Mouse (Mus musculus) liver, embryonic 16.5 days (tissue): ENCODE results near the gene Matk. TPM values are rescaled to one million over a fixed set of nuclear protein-coding genes. Genes with fewer than 3 reads are reported as not detected.

Experiments
- ATAC-seq: fragments of 200-750 bp; cut with Nextera tagmentation; 2 replicates; pipeline ENCODE4 v1.8.0; 2017; ENCODE audit warnings: low read depth, mild to moderate bottlenecking, moderate number of reproducible peaks, moderate library complexity
- H3K27ac ChIP-seq: fragments of 300-500 bp; sonication (generic); 2 replicates; pipeline ENCODE4 v1.5.1; 2014; ENCODE audit warnings: mild to moderate bottlenecking, low read length
- H3K27me3 ChIP-seq: fragments of 300-500 bp; sonication (generic); 2 replicates; pipeline ENCODE4 v1.6.1; 2014; ENCODE audit warnings: low read depth, low read length, mixed read lengths; ENCODE audit not compliant: control insufficient read depth, insufficient read depth
- H3K36me3 ChIP-seq: fragments of 300-500 bp; sonication (generic); 2 replicates; pipeline ENCODE4 v1.6.1; 2014; ENCODE audit warnings: mild to moderate bottlenecking; ENCODE audit not compliant: control insufficient read depth, insufficient read depth
- H3K4me1 ChIP-seq: fragments of 300-500 bp; sonication (generic); 2 replicates; pipeline ENCODE4 v1.6.1; 2014; ENCODE audit warnings: low read depth, low read length, mixed read lengths; ENCODE audit not compliant: control insufficient read depth
- H3K4me2 ChIP-seq: fragments of 300-500 bp; sonication (generic); 2 replicates; pipeline ENCODE4 v1.6.1; 2014; ENCODE audit warnings: low read depth, low read length, mixed read lengths
- H3K4me3 ChIP-seq: fragments of 300-500 bp; sonication (generic); 2 replicates; pipeline ENCODE4 v1.5.1; 2014; ENCODE audit warnings: low read depth, mild to moderate bottlenecking, low read length
- H3K9ac ChIP-seq: fragments of 300-500 bp; sonication (generic); 2 replicates; pipeline ENCODE4 v1.6.1; 2014; ENCODE audit warnings: low read depth, low read length
- H3K9me3 ChIP-seq: fragments of 300-500 bp; sonication (generic); replicated peaks from 2 replicates; pipeline ENCODE4 v1.6.1; 2016; ENCODE audit warnings: low read length; ENCODE audit not compliant: control insufficient read depth
- WGBS: fragments of 180-500 bp; shearing (Covaris S2); extraction: QIAGEN DNeasy Blood & Tissue Kit; methylation state at CpG from one replicate; pipeline ENCODE4 v1.1.7; 2014; ENCODE audit not compliant: insufficient replicate concordance; 5-methylcytosine and 5-hydroxymethylcytosine counted together
- polyA plus RNA-seq: library from polyadenylated mRNA; unstranded; fragments of >200 nt; fragmentation: Nextera tagmentation; extraction: Ambion mirVana; gene quantifications from 2 replicates; pipeline ENCODE4 v1.2.1, GENCODE M21; 2015

Gene Matk
- polyA plus RNA-seq, 1 experiment from 2014 or later, result 1.8 TPM

DNA sequence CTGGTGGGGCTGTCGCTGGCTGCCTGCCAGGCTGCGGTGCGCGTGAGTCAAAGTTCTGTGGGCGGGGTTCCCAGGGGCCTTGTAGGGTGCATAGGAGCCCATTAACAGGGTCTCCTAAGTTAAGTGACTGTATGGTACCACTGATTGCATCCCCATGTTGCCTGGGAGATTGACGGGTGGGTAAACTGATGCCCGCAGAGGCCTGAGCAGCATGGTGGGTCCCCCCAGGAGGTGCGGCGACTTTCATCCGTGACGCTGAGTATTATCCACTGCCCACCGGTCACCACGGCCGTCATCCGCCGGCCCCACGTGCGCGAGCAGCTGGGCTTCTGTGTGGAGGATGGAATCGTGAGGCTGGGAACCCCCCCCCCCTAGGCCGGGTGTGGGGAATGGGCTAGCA lies 19.6 kb downstream of the Matk start:
- H3K9ac ChIP-seq, result no peak overlapping the region
- no peak for ATAC-seq
- no peak overlapping the region for H3K4me3 ChIP-seq
- H3K36me3 ChIP-seq, result peaks cover 17% of the 10 kb centered on the region
- no peaks in the 10 kb centered on the region for H3K27me3 ChIP-seq
- H3K9me3 ChIP-seq, result no peaks in the 10 kb centered on the region
- H3K4me1 ChIP-seq, result peaks cover 12% of the 10 kb centered on the region
- 90% methylated on average over 21 of the region's 21 CpGs for WGBS
- no peak overlapping the region for H3K27ac ChIP-seq
- no peak overlapping the region for H3K4me2 ChIP-seq

DNA sequence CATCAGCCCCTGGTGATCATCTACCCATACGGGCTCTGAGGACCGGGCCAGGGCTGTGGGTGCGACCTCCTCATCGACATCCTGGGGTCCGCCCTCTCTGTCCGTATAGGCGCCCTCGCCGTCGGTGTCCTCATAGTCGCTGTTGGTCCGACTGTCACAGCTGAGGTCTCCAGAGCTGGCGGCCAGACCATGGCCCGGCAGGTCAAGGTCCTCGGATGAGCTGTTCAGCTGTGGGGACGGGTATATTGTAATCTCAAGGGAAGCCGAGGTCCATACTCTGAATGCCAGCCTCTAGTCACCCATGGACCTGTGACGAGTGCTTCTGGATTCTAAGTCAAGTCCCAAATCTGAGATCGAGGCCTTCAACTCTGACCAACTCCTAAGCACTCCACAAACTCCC lies 21.1 kb downstream of the Matk start:
- 81% methylated on average over 19 of the region's 19 CpGs for WGBS
- no peak overlapping the region for H3K4me3 ChIP-seq
- no peak overlapping the region for H3K4me2 ChIP-seq
- no peaks in the 10 kb centered on the region for H3K9me3 ChIP-seq
- peaks cover 17% of the 10 kb centered on the region for H3K36me3 ChIP-seq
- H3K27ac ChIP-seq, result no peak overlapping the region
- no peak overlapping the region for H3K9ac ChIP-seq
- peaks cover 3% of the 10 kb centered on the region for H3K4me1 ChIP-seq
- no peak for ATAC-seq
- no peaks in the 10 kb centered on the region for H3K27me3 ChIP-seq

DNA sequence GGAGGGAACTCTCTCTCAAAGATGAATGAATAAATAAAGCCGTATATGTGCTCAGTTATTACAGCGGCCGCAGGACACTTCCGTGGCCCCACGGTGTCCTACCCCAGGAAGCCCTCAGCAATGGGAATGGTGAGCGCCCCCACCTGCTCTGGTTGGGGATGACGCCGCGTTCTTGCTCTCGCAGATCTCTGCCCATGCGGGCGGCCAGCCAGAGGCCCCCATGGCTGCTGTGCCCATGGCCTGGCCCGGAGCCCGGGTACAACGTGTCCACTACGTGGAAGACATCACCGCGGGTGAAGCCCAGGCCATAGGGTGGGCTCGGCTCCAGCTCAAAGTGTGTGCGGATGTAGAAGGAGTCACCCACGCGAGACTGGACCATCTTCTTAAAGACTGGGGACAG lies 24.9 kb downstream of the Matk start:
- no peak overlapping the region for H3K27ac ChIP-seq
- H3K27me3 ChIP-seq, result peaks cover 4% of the 10 kb centered on the region; the same call in 1 of the 2 replicates
- ATAC-seq, result no peak
- 0 out of 2 replicates have a peak, but pooled peaks cover 2% of the 10 kb centered on the region for H3K36me3 ChIP-seq
- H3K4me2 ChIP-seq, result no peak overlapping the region
- H3K9ac ChIP-seq, result no peak overlapping the region
- H3K9me3 ChIP-seq, result no peaks in the 10 kb centered on the region
- WGBS, result 72% methylated on average over 22 of the region's 22 CpGs
- H3K4me3 ChIP-seq, result no peak overlapping the region
- H3K4me1 ChIP-seq, result no peaks in the 10 kb centered on the region

GRCm38 (mm10) chr10:81279496-81279895 lies 26.8 kb downstream of the Matk start:
- Histone ChIP-seq H3K36me3 (no peaks in the 10 kb centered on the region), H3K4me2 (no peak overlapping the region), H3K4me3 (no peak overlapping the region), H3K4me1 (no peaks in the 10 kb centered on the region), H3K27ac (no peak overlapping the region), H3K9ac (no peak overlapping the region), H3K27me3 (peaks cover 17% of the 10 kb centered on the region), H3K9me3 (no peaks in the 10 kb centered on the region)
- ATAC-seq, result no peak
- 37% methylated on average over 10 of the region's 10 CpGs for WGBS

DNA sequence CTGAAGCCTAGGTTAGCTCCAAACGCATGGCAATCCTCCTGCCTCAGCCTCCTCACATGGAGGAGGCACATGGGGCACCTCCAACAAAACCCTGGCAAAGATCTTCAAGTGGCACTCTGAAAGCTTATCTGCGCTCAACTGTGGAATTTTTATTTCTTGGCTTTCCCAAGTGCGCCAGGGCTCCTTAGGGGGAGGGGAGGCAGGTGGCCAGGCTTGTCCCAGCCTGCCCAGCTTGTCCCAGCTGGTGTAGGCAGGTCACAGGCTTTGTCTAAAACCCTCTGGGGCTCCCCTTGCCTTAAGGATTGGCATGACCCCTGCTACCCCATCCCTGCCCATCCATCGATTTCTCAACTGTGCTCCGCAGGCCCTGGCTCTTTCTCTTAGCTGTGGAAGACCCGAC lies 31.5 kb downstream of the Matk start:
- Histone ChIP-seq H3K4me1 (peaks cover 25% of the 10 kb centered on the region), H3K27me3 (peaks cover 32% of the 10 kb centered on the region), H3K9ac (no peak overlapping the region), H3K4me2 (no peak overlapping the region), H3K36me3 (no peaks in the 10 kb centered on the region), H3K9me3 (no peaks in the 10 kb centered on the region), H3K4me3 (no peak overlapping the region), H3K27ac (no peak overlapping the region)
- ATAC-seq, result no peak
- WGBS, result 56% methylated on average over 6 of the region's 6 CpGs

- Histone ChIP-seq H3K4me3 (no peak overlapping the region), H3K9me3 (no peaks in the 10 kb centered on the region), H3K4me2 (no peak overlapping the region), H3K9ac (no peak overlapping the region), H3K27me3 (peaks cover 32% of the 10 kb centered on the region), H3K27ac (no peak overlapping the region), H3K4me1 (peaks cover 30% of the 10 kb centered on the region), H3K36me3 (no peaks in the 10 kb centered on the region)
- WGBS, result 19% methylated on average over 17 of the region's 17 CpGs
- no peak for ATAC-seq
Observed at GRCm38 (mm10) chr10:81284719-81285118, 32.0 kb downstream of the Matk start.

DNA sequence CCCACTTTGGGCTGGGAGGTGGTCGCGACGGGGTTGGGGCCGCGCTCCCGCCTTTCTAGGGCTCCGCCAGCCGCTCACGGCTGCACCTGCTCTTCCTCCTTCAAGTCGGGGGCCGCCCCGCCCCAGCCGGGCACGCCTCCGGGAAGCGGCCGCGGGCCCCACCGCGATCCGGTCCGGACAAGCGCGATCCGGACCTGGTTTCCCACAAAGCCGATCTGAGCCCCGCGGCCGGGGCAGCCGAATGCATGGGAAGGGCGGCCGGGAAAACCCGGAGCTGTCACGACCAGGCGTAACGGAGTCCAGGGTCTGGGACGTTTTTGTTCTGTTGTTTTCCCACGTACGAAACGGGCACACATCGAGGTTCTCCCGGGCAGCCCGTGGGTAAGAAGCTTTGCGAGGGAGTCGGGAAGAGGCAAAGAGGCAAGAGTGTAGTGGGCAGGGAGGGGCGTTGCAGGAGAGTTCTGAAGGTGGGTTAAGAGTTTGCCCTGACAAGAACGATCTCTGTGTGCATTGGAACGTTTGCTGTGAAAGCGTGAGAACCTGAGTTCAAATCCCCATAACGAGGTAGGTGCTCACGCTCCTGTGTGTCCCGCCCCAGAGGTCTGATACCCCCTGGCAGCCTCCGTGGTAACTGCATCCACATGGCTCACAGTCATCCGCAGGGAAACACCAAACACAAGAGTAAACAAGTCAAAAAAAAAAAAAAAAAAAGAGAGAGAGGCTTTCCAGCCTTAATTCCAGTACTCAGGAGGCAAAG lies 33.1 kb downstream of the Matk start:
- Histone ChIP-seq H3K27ac (no peak overlapping the region), H3K4me1 (peaks cover 37% of the 10 kb centered on the region), H3K9ac (peak overlapping the region; percentile 61), H3K27me3 (peaks cover 31% of the 10 kb centered on the region), H3K4me3 (peak overlapping the region; percentile 57), H3K4me2 (peak overlapping the region; percentile 82), H3K9me3 (no peaks in the 10 kb centered on the region), H3K36me3 (no peaks in the 10 kb centered on the region)
- WGBS, result 1% methylated on average over 54 of the region's 54 CpGs
- peak; percentile 76 for ATAC-seq

DNA sequence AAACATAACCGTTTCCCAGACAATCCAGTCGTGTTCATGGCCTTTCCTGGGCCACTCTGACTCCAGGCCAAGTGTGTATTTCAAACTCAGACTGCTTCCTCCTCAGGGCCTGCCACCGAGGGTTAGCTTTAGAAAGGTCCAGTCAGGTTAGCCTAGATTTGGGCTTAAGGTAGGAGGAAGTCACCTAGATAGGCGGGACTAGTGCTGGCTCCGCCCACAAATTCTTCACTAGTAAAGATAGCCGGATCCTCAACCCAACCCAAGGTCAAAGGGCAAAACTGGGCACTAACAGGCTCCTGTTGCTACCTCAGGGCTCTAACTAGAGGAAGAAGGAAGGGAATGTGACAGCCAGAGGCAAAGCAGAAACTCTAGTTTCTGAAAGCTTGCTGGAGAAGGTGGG lies 33.9 kb downstream of the Matk start:
- Histone ChIP-seq H3K36me3 (no peaks in the 10 kb centered on the region), H3K27ac (no peak overlapping the region), H3K4me1 (peaks cover 42% of the 10 kb centered on the region), H3K9ac (no peak overlapping the region), H3K27me3 (peaks cover 28% of the 10 kb centered on the region), H3K9me3 (no peaks in the 10 kb centered on the region), H3K4me2 (peak overlapping the region; percentile 82; the same call in 1 of the 2 replicates), H3K4me3 (no peak overlapping the region)
- no peak for ATAC-seq
- 22% methylated on average over 6 of the region's 6 CpGs for WGBS

- Histone ChIP-seq H3K27me3 (peaks cover 28% of the 10 kb centered on the region), H3K9me3 (no peaks in the 10 kb centered on the region), H3K27ac (no peak overlapping the region), H3K4me3 (no peak overlapping the region), H3K4me2 (no peak overlapping the region), H3K4me1 (peaks cover 51% of the 10 kb centered on the region), H3K36me3 (no peaks in the 10 kb centered on the region), H3K9ac (no peak overlapping the region)
- ATAC-seq, result no peak
- 57% methylated on average over 8 of the region's 8 CpGs for WGBS
Observed at GRCm38 (mm10) chr10:81287513-81288157, 34.9 kb downstream of the Matk start.
